Mouse (Mus musculus) brown adipose tissue, adult 24 weeks (tissue): Measurements from ENCODE around the gene Hoxa5. TPM values are rescaled to one million over a fixed set of nuclear protein-coding genes. Genes with fewer than 3 reads are reported as not detected.
A peak's percentile ranks its signal among the peaks of the same experiment; 100 is the strongest.

ENCODE experiments used
- H3K27ac ChIP-seq: fragments of 200-500 bp; replicated peaks from 2 replicates; pipeline ENCODE4 v1.5.1; 2012; ENCODE audit warnings: low read depth, mild to moderate bottlenecking, low read length
- H3K4me1 ChIP-seq: fragments of 200-500 bp; 2 replicates; pipeline ENCODE4 v1.6.1; 2012; ENCODE audit warnings: low read length, mixed read lengths; ENCODE audit not compliant: control insufficient read depth, insufficient read depth, insufficient read length
- H3K4me3 ChIP-seq: fragments of 200-500 bp; 2 replicates; pipeline ENCODE4 v1.5.1; 2012; ENCODE audit warnings: low read depth, mild to moderate bottlenecking, low read length, moderate library complexity; ENCODE audit not compliant: insufficient read depth
- polyA plus RNA-seq: library from polyadenylated mRNA; stranded (reverse); fragments of >200 nt; gene quantifications from 2 replicates; pipeline ENCODE4 v1.2.4, GENCODE M21; 2012; ENCODE audit not compliant: missing spikeins, insufficient read depth, insufficient read length

Hoxa5 gene
- polyA plus RNA-seq, 1 experiment, result 35.9 TPM

GRCm38 (mm10) chr6:52158276-52159051 is 45.9 kb downstream of the Hoxa5 start, which contains the start of gene Hoxa1:
Hoxa1 (minus strand) TSS chr6:52158317.
- Histone ChIP-seq H3K4me1 (no peaks in the 10 kb centered on the region; the same call in 1 of the 2 replicates), H3K27ac (peak within 1 kb of the TSS; percentile 90), H3K4me3 (peak within 1 kb of the TSS; percentile 84)

- Histone ChIP-seq H3K27ac (0 out of 2 replicates have a peak overlapping the region, but pooled peaks have one; percentile 9), H3K4me3 (peak overlapping the region; percentile 84), H3K4me1 (no peaks in the 10 kb centered on the region; the same call in 1 of the 2 replicates)
Measured at GRCm38 (mm10) chr6:52157466-52158275, 46.7 kb downstream of the Hoxa5 start.

GRCm38 (mm10) chr6:52156551-52157200 is 47.7 kb downstream of the Hoxa5 start:
- H3K4me1 ChIP-seq, result no peaks in the 10 kb centered on the region; the same call in 1 of the 2 replicates
- no peak overlapping the region for H3K27ac ChIP-seq
- no peak overlapping the region for H3K4me3 ChIP-seq

- Histone ChIP-seq H3K27ac (no peak overlapping the region), H3K4me1 (no peaks in the 10 kb centered on the region; the same call in 1 of the 2 replicates), H3K4me3 (no peak overlapping the region)
Measured at GRCm38 (mm10) chr6:52155471-52155870, 48.9 kb downstream of the Hoxa5 start.

GRCm38 (mm10) chr6:52154044-52154443 is 50.3 kb downstream of the Hoxa5 start:
- Histone ChIP-seq H3K4me3 (no peak overlapping the region), H3K4me1 (no peaks in the 10 kb centered on the region), H3K27ac (no peak overlapping the region)

- Histone ChIP-seq H3K4me3 (no peak overlapping the region), H3K4me1 (no peaks in the 10 kb centered on the region), H3K27ac (no peak overlapping the region)
Measured at GRCm38 (mm10) chr6:52153270-52153669, 51.1 kb downstream of the Hoxa5 start.

- H3K27ac ChIP-seq, result no peak overlapping the region
- H3K4me1 ChIP-seq, result no peaks in the 10 kb centered on the region
- no peak overlapping the region for H3K4me3 ChIP-seq
Measured at GRCm38 (mm10) chr6:52152226-52153193, 51.9 kb downstream of the Hoxa5 start.

Other genes with a start within 250 kb of the Hoxa5 start
- gene Skap2, start 192.0 kb downstream of the Hoxa5 start, polyA plus RNA-seq, result 55.2 and 82.3 TPM in 2 replicates
- gene Hoxa1, start 46.3 kb downstream of the Hoxa5 start, polyA plus RNA-seq, result 0.50 and 0.99 TPM in 2 replicates
- 2.9 TPM in 1 of 2 replicates, not detected in the other for gene Hoxa2, start 39.8 kb downstream of the Hoxa5 start, polyA plus RNA-seq
- gene 5730596B20Rik, start 27.1 kb downstream of the Hoxa5 start, polyA plus RNA-seq, result not detected in 2 replicates
- gene Hoxa4, start 12.8 kb downstream of the Hoxa5 start, polyA plus RNA-seq, result 14.0 and 26.4 TPM in 2 replicates
- not detected in 2 replicates for gene Hoxa6, start 4.1 kb upstream of the Hoxa5 start, polyA plus RNA-seq
- 4.7 and 5.4 TPM in 2 replicates for gene Hoxa3, start 8.7 kb upstream of the Hoxa5 start, polyA plus RNA-seq
- gene Gm28308, start 8.8 kb upstream of the Hoxa5 start, polyA plus RNA-seq, result not detected in 2 replicates
- gene Hoxa7, start 17.3 kb upstream of the Hoxa5 start, polyA plus RNA-seq, result 11.4 and 11.5 TPM in 2 replicates
- 1.7 TPM in 1 of 2 replicates, not detected in the other for gene Hoxa9, start 26.5 kb upstream of the Hoxa5 start, polyA plus RNA-seq
- gene Hoxa10, start 36.3 kb upstream of the Hoxa5 start, polyA plus RNA-seq, result not detected in 2 replicates
- not detected in 2 replicates for gene Hoxa11, start 41.2 kb upstream of the Hoxa5 start, polyA plus RNA-seq
- not detected in 2 replicates for gene Hoxa13, start 56.3 kb upstream of the Hoxa5 start, polyA plus RNA-seq
- not detected in 2 replicates for gene Evx1, start 108.9 kb upstream of the Hoxa5 start, polyA plus RNA-seq